Comparison of ENCODE assay signal across 9 mouse cellular contexts in the genomic region with DNA sequence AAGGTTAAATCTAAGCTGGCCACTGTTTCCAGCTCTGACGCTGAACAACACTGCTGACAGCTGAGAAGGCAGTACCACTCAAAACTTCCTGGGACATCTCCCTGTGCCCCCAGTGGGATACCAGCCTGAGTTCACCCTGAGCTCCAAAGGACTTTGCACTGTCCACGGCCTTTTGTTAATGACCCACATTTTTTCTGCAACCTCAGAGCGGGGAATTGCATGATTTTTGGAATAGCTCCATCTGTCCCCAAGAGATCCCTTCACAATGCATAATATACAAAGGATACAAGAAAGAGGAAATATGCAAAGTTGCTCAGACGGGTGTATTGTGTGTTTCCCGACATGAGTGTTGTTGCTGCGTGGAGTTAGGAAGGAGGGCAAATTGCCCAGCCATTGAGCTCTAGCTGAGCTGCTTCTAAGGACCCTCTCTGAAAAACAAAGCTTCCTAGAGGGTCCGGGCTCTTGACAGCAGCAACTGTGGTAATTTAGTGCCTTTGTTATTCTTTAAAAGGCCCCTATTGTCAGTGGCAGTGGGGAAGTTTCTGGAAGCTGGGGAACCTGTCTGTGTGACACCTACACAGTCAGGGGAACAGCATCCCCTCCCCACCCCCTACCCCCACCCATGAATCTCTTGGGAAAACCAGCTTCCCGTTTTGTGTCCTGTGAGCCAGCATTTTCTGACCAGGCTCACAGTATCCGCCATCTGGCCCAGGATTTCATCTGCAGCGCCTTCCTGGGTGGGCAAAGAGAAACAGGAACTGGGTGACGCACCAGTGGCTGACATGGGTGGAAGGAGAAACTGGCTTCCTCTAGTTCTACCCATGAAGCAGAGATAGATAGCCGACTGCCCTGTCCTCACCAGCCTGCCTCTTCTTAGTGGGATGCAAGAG.
DNase-seq lines count a peak whose midpoint lies in the region; ATAC-seq lines count a peak whose summit lies in the region.
"Had no signal": no experiment of that assay in that cellular context is flagged by ENCODE, and none has a peak within 500 bp of the region (broad histone marks: within the 10 kb centered on the region; RNA-seq: fewer than 3 reads in every experiment).

No protein-coding gene starts in this region.

- no peak overlapping the region for H3K9ac ChIP-seq in forebrain, embryonic 16.5 days (replicated peaks; ENCODE audit: low read depth, low read length)

- H3K36me3 ChIP-seq in heart, embryonic 10.5 days: no peaks in the 10 kb centered on the region
- no peaks in the 10 kb centered on the region for H3K36me3 ChIP-seq in forebrain, embryonic 16.5 days (ENCODE audit: control insufficient read depth, insufficient read depth)
- H3K36me3 ChIP-seq in macrophage (ENCODE audit: inconsistent target): no peaks in the 10 kb centered on the region

- no peak overlapping the region for H3K27ac ChIP-seq in heart, embryonic 10.5 days
- H3K27ac ChIP-seq in forebrain, embryonic 16.5 days (ENCODE audit: low read length): 0 out of 2 replicates have a peak overlapping the region, but pooled peaks have one; percentile 11
- peak overlapping the region; percentile 93 for H3K27ac ChIP-seq in macrophage

- no peaks in the 10 kb centered on the region for H3K27me3 ChIP-seq in heart, embryonic 10.5 days (ENCODE audit: insufficient read depth, poor library complexity, severe bottlenecking)
- no peaks in the 10 kb centered on the region for H3K27me3 ChIP-seq in forebrain, embryonic 16.5 days (replicated peaks; ENCODE audit: control insufficient read depth, insufficient read depth, low read length)

- WGBS in heart, embryonic 10.5 days: 62% methylated on average over 12 of the region's 12 CpGs
- WGBS in forebrain, embryonic 16.5 days: 19% methylated on average over 12 of the region's 12 CpGs
- 28% methylated on average over 12 of the region's 12 CpGs for WGBS in macrophage (ENCODE audit: missing documents)

- H3K79me2 ChIP-seq in macrophage (ENCODE audit: inconsistent target): peaks cover 78% of the 10 kb centered on the region; the same call in 1 of the 2 replicates

- H3K4me3 ChIP-seq in heart, embryonic 10.5 days: no peak overlapping the region
- no peak overlapping the region for H3K4me3 ChIP-seq in forebrain, embryonic 16.5 days (replicated peaks; ENCODE audit: low read length)
- H3K4me3 ChIP-seq in macrophage (ENCODE audit: inconsistent target): no peak overlapping the region
- H3K4me3 ChIP-seq: myocyte had no signal

- peak overlapping the region; percentile 13 for H3K4me2 ChIP-seq in forebrain, embryonic 16.5 days (ENCODE audit: low read length)

- peaks cover 31% of the 10 kb centered on the region for H3K4me1 ChIP-seq in heart, embryonic 10.5 days
- H3K4me1 ChIP-seq in forebrain, embryonic 16.5 days (replicated peaks; ENCODE audit: control insufficient read depth, insufficient read depth, low read length): peaks cover 8% of the 10 kb centered on the region

- peak; percentile 64 for ATAC-seq in forebrain, embryonic 16.5 days
- no peak for ATAC-seq in inflammation-experienced regulatory T-cells, adult 6 months

- H3K9me3 ChIP-seq in heart, embryonic 10.5 days: no peaks in the 10 kb centered on the region
- H3K9me3 ChIP-seq in forebrain, embryonic 16.5 days (ENCODE audit: control insufficient read depth, low read length): no peaks in the 10 kb centered on the region

- DNase-seq in heart, adult 18-20 months: peak; percentile 44 to 78
- no peak for DNase-seq in heart, embryonic 10.5 days (ENCODE audit: low spot score)
- DNase-seq in A20 (ENCODE audit: low read depth, low spot score): peak; percentile 83
- DNase-seq in cerebellum, adult 9-11 months: no peak
- no peak for DNase-seq in cerebellum, postnatal 14 days

Comparison
In these comparisons a context has a peak if more than half of its experiments do, and no peak if none do; other contexts are left out.
1. DNase-seq: peak in heart, adult 18-20 months (2 of 2) and A20 (single experiment); none in heart, embryonic 10.5 days (single experiment), cerebellum, adult 9-11 months (single experiment) and cerebellum, postnatal 14 days (0 of 2).